Mouse (Mus musculus) hindbrain, embryonic 12.5 days (tissue): Measurements from ENCODE around the gene Wwox. TPM values are rescaled to one million over a fixed set of nuclear protein-coding genes. Genes with fewer than 3 reads are reported as not detected.

ENCODE experiments used
- ATAC-seq: fragments of 200-750 bp; cut with Nextera tagmentation; 2 replicates; pipeline ENCODE4 v1.8.0; 2017; ENCODE audit warnings: moderate TSS enrichment; ENCODE audit not compliant: low FRiP score
- H3K27ac ChIP-seq: fragments of 300-500 bp; sonication (generic); 2 replicates; pipeline ENCODE4 v1.5.1; 2016; ENCODE audit warnings: mild to moderate bottlenecking
- H3K27me3 ChIP-seq: fragments of 300-500 bp; sonication (generic); 2 replicates; pipeline ENCODE4 v1.6.1; 2016; ENCODE audit warnings: mild to moderate bottlenecking
- H3K36me3 ChIP-seq: fragments of 300-500 bp; sonication (generic); 2 replicates; pipeline ENCODE4 v1.6.1; 2016; ENCODE audit warnings: mild to moderate bottlenecking
- H3K4me1 ChIP-seq: fragments of 300-500 bp; sonication (generic); 2 replicates; pipeline ENCODE4 v1.6.1; 2016
- H3K4me2 ChIP-seq: fragments of 300-500 bp; sonication (generic); replicated peaks from 2 replicates; pipeline ENCODE4 v1.6.1; 2016; ENCODE audit warnings: mild to moderate bottlenecking
- H3K4me3 ChIP-seq: fragments of 300-500 bp; sonication (generic); 2 replicates; pipeline ENCODE4 v1.5.1; 2016; ENCODE audit warnings: mild to moderate bottlenecking
- H3K9ac ChIP-seq: fragments of 300-500 bp; sonication (generic); 2 replicates; pipeline ENCODE4 v1.6.1; 2016; ENCODE audit warnings: mild to moderate bottlenecking, moderate library complexity
- H3K9me3 ChIP-seq: fragments of 300-500 bp; sonication (generic); replicated peaks from 2 replicates; pipeline ENCODE4 v1.6.1; 2016; ENCODE audit warnings: mild to moderate bottlenecking
- WGBS: fragments of 180-500 bp; shearing (Covaris S2); methylation state at CpG from one replicate; pipeline ENCODE4 v1.1.7; 2016; 5-methylcytosine and 5-hydroxymethylcytosine counted together
- polyA plus RNA-seq: library from polyadenylated mRNA; unstranded; fragments of >200 nt; fragmentation: Nextera tagmentation; extraction: Ambion mirVana; gene quantifications from 2 replicates; pipeline ENCODE4 v1.2.1, GENCODE M21; 2016

The Wwox gene
- 13.4 and 13.8 TPM in 2 replicates for polyA plus RNA-seq

DNA sequence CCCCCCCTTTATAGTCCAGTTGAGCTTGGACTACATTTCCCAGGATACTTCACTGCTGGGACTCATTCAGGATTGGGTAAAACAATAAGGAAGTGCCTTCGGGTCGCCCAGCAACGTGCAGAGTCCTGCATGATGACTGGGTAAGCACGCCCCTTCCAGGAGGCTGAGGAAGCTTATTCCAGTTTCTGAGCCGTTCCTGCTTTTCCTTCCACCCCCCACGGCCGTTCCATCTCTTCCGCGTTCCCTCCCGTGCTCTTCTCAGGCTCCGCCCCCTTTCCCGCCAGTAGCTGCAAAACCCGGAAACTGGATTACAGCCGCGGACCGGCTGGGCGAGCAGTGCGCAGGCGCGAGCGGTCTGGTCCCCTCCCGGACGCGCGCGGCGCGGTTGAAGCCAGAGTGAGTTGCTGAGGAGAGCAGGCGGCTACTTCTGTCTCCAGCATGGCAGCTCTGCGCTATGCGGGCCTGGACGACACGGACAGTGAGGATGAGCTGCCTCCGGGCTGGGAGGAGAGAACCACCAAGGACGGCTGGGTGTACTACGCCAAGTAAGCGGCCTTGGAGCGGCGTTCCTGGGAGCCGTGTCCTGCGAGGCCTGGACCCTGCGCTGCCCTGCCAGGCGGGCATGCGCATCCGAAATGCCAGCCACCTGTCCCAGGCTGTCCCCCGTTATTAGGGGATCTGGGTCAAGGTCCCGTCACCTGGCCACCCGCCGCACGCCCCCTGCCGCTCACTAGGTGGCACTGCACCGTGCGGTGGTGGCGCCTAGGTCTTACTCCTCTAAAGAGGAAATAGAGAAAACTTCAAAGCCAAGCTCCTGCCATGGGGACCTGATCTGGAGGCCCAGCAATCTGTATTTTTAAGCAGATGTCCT lies at the start of gene Wwox:
TSS of gene Wwox (plus strand) at position 322 of the 871 bp plus-strand sequence.
- H3K27ac ChIP-seq: peak within 1 kb of the TSS; percentile 86
- peak within 1 kb of the TSS; percentile 74 for H3K9ac ChIP-seq
- H3K27me3 ChIP-seq: no peaks in the 10 kb centered on the region
- WGBS: under 1% methylated on average over 54 of the region's 54 CpGs
- peak; percentile 99 for ATAC-seq
- H3K9me3 ChIP-seq: no peaks in the 10 kb centered on the region
- no peaks in the 10 kb centered on the region for H3K36me3 ChIP-seq
- peak within 1 kb of the TSS; percentile 70 for H3K4me3 ChIP-seq
- peak within 1 kb of the TSS; percentile 89 for H3K4me2 ChIP-seq
- H3K4me1 ChIP-seq: peaks cover 7% of the 10 kb centered on the region

GRCm38 (mm10) chr8:114390465-114391254 lies 48.8 kb upstream of the Wwox start:
- Histone ChIP-seq H3K9me3 (no peaks in the 10 kb centered on the region), H3K36me3 (no peaks in the 10 kb centered on the region), H3K4me3 (no peak overlapping the region), H3K9ac (no peak overlapping the region), H3K4me1 (no peaks in the 10 kb centered on the region), H3K27ac (no peak overlapping the region), H3K4me2 (no peak overlapping the region), H3K27me3 (no peaks in the 10 kb centered on the region)
- no peak for ATAC-seq
- WGBS: 90% methylated on average over 11 of the region's 13 CpGs

DNA sequence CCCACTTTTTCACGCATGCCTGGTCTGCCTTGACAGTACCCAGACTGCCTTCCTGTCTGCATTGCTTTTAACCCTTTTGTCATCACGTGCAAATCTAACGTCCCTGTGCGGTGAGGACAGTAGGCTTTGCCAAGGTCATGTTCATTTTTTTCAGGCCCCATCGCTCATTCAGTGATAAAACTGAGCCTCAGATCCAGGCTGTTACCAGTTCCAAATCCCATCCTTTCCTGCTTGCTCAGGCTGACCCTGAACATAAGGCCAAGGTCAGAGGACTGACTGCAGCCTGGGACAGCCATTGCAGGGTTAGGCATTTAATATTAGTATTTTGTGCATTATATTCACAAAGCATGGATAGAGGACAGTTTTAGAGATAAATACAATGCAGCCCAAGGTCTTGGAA lies 41.1 kb upstream of the Wwox start:
- Histone ChIP-seq H3K9me3 (no peaks in the 10 kb centered on the region), H3K27me3 (no peaks in the 10 kb centered on the region), H3K4me2 (no peak overlapping the region), H3K4me1 (peaks cover 5% of the 10 kb centered on the region; the same call in 1 of the 2 replicates), H3K36me3 (no peaks in the 10 kb centered on the region), H3K4me3 (no peak overlapping the region), H3K9ac (no peak overlapping the region), H3K27ac (no peak overlapping the region)
- no peak for ATAC-seq
- WGBS: 84% methylated on average over 5 of the region's 5 CpGs

- H3K4me1 ChIP-seq: peaks cover 5% of the 10 kb centered on the region; the same call in 1 of the 2 replicates
Observed at GRCm38 (mm10) chr8:114399273-114399672, 40.2 kb upstream of the Wwox start.

GRCm38 (mm10) chr8:114401679-114402078 lies 37.8 kb upstream of the Wwox start:
- Histone ChIP-seq H3K27ac (no peak overlapping the region), H3K36me3 (no peaks in the 10 kb centered on the region), H3K27me3 (no peaks in the 10 kb centered on the region), H3K9ac (no peak overlapping the region), H3K4me2 (no peak overlapping the region), H3K4me1 (peaks cover 5% of the 10 kb centered on the region; the same call in 1 of the 2 replicates), H3K4me3 (no peak overlapping the region), H3K9me3 (no peaks in the 10 kb centered on the region)
- no peak for ATAC-seq
- 53% methylated on average over 7 of the region's 7 CpGs for WGBS

More at GRCm38 (mm10) chr8:114399273-114399672, 40.2 kb upstream of the Wwox start:
- 94% methylated on average over 5 of the region's 5 CpGs for WGBS
- H3K36me3 ChIP-seq: no peaks in the 10 kb centered on the region
- no peak overlapping the region for H3K4me2 ChIP-seq
- no peak overlapping the region for H3K27ac ChIP-seq
- no peak overlapping the region for H3K9ac ChIP-seq
- H3K9me3 ChIP-seq: no peaks in the 10 kb centered on the region
- H3K4me3 ChIP-seq: no peak overlapping the region
- no peak for ATAC-seq
- no peaks in the 10 kb centered on the region for H3K27me3 ChIP-seq

- 81% methylated on average over 3 of the region's 3 CpGs for WGBS
- Histone ChIP-seq H3K4me3 (no peak overlapping the region), H3K9ac (no peak overlapping the region), H3K4me1 (no peaks in the 10 kb centered on the region), H3K4me2 (no peak overlapping the region), H3K36me3 (no peaks in the 10 kb centered on the region), H3K27ac (no peak overlapping the region), H3K27me3 (no peaks in the 10 kb centered on the region), H3K9me3 (no peaks in the 10 kb centered on the region)
- no peak for ATAC-seq
Observed at GRCm38 (mm10) chr8:114411421-114411820, 28.0 kb upstream of the Wwox start.

- Histone ChIP-seq H3K4me3 (no peak within 1 kb of the TSS), H3K36me3 (no peaks in the 10 kb centered on the region), H3K4me1 (no peaks in the 10 kb centered on the region), H3K27ac (no peak within 1 kb of the TSS), H3K9ac (no peak within 1 kb of the TSS), H3K9me3 (no peaks in the 10 kb centered on the region), H3K27me3 (no peaks in the 10 kb centered on the region), H3K4me2 (no peak within 1 kb of the TSS)
- ATAC-seq: no peak
- WGBS: 80% methylated on average over 8 of the region's 8 CpGs
Observed at GRCm38 (mm10) chr8:114417786-114418185, 21.7 kb upstream of the Wwox start, which contains the start of gene Clec3a. Gene Clec3a (plus strand): TSS chr8:114418086.

GRCm38 (mm10) chr8:114418486-114418885 lies 21.0 kb upstream of the Wwox start:
- no peaks in the 10 kb centered on the region for H3K36me3 ChIP-seq
- no peaks in the 10 kb centered on the region for H3K9me3 ChIP-seq
- ATAC-seq: no peak
- no peaks in the 10 kb centered on the region for H3K4me1 ChIP-seq
- no peaks in the 10 kb centered on the region for H3K27me3 ChIP-seq
- H3K27ac ChIP-seq: no peak overlapping the region
- H3K4me3 ChIP-seq: no peak overlapping the region
- no peak overlapping the region for H3K9ac ChIP-seq
- no peak overlapping the region for H3K4me2 ChIP-seq
- 81% methylated on average over 5 of the region's 5 CpGs for WGBS

GRCm38 (mm10) chr8:114418904-114419303 lies 20.6 kb upstream of the Wwox start:
- ATAC-seq: no peak
- H3K9me3 ChIP-seq: no peaks in the 10 kb centered on the region
- H3K27ac ChIP-seq: no peak overlapping the region
- H3K36me3 ChIP-seq: no peaks in the 10 kb centered on the region
- no peak overlapping the region for H3K4me3 ChIP-seq
- H3K9ac ChIP-seq: no peak overlapping the region
- H3K4me2 ChIP-seq: no peak overlapping the region
- H3K4me1 ChIP-seq: no peaks in the 10 kb centered on the region
- WGBS: 69% methylated on average over 6 of the region's 6 CpGs
- no peaks in the 10 kb centered on the region for H3K27me3 ChIP-seq

DNA sequence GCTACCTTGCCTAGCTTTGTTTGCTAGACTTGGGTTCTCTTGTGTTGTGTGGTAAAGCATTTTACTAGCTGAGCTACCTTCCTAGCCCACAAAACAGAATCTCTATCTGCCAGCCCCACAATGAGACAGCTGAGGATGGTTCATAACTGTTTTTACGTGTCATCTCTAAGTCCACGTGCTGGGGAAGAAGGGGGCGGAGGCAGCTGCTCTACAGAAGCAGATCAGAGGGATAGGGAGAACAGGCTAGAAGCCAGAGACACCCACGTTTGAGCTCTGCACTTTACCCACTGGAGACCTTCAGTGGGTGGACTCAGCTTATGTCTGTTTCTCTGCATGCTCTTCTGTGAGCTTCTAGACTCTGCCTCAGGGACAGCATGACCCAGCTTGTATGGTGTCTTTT lies 17.9 kb upstream of the Wwox start:
- H3K4me2 ChIP-seq: no peak overlapping the region
- no peak overlapping the region for H3K4me3 ChIP-seq
- H3K27ac ChIP-seq: no peak overlapping the region
- H3K4me1 ChIP-seq: no peaks in the 10 kb centered on the region
- no peaks in the 10 kb centered on the region for H3K27me3 ChIP-seq
- H3K9me3 ChIP-seq: no peaks in the 10 kb centered on the region
- H3K9ac ChIP-seq: no peak overlapping the region
- ATAC-seq: no peak
- WGBS: 80% methylated on average over 4 of the region's 4 CpGs
- H3K36me3 ChIP-seq: no peaks in the 10 kb centered on the region

- Histone ChIP-seq H3K27ac (no peak overlapping the region), H3K36me3 (no peaks in the 10 kb centered on the region), H3K4me1 (peaks cover 7% of the 10 kb centered on the region), H3K9ac (no peak overlapping the region), H3K9me3 (no peaks in the 10 kb centered on the region), H3K4me2 (no peak overlapping the region), H3K4me3 (no peak overlapping the region), H3K27me3 (no peaks in the 10 kb centered on the region)
- ATAC-seq: no peak
- 9% methylated on average over 6 of the region's 6 CpGs for WGBS
Observed at GRCm38 (mm10) chr8:114438236-114438635, 1.2 kb upstream of the Wwox start.

GRCm38 (mm10) chr8:114440205-114440589 lies 742 bp downstream of the Wwox start:
- H3K36me3 ChIP-seq: no peaks in the 10 kb centered on the region
- 21% methylated on average over 5 of the region's 5 CpGs for WGBS
- no peaks in the 10 kb centered on the region for H3K9me3 ChIP-seq
- H3K4me2 ChIP-seq: peak overlapping the region; percentile 89
- peaks cover 7% of the 10 kb centered on the region for H3K4me1 ChIP-seq
- peak overlapping the region; percentile 70 for H3K4me3 ChIP-seq
- H3K9ac ChIP-seq: peak overlapping the region; percentile 74
- no peak for ATAC-seq
- peak overlapping the region; percentile 86 for H3K27ac ChIP-seq
- H3K27me3 ChIP-seq: no peaks in the 10 kb centered on the region
